Mouse (Mus musculus) Muller cell, postnatal 12 days (primary cell): Measurements from ENCODE around the gene Jun.

Experiments
- DNase-seq: peaks from one replicate; pipeline ENCODE4 v3.0.0-alpha.2; 2015; ENCODE audit errors: inconsistent ontology term

Gene Jun

GRCm38 (mm10) chr4:95074319-95074718 lies 22.3 kb upstream of the Jun start:
- DNase-seq = no peak

DNA sequence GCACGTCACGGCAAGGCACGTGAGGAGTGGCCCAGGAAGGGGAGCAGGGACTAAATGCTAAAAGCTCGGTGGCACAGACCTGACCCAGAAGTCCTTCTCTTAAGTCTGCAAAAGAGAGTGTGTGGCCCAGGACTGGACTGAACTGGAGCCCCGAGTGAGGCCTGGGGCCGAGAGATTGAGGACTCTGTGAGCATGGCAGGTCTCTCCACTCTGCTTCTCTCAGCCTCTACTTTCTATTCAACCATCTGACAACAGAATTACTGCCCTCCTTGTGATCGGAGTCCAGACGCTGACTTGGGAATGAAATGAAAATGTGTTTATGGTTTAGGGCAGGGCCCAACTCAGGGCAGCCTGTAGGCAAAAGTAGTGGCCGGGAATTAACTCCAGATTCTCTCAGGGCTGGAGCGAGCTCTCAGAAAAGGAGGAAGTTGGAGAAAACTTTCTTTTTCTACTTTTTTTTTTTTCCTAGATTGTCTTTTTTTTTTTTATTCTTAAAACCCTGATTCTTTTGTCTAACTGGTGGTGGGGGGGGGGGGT lies 21.3 kb upstream of the Jun start:
- no peak for DNase-seq

DNA sequence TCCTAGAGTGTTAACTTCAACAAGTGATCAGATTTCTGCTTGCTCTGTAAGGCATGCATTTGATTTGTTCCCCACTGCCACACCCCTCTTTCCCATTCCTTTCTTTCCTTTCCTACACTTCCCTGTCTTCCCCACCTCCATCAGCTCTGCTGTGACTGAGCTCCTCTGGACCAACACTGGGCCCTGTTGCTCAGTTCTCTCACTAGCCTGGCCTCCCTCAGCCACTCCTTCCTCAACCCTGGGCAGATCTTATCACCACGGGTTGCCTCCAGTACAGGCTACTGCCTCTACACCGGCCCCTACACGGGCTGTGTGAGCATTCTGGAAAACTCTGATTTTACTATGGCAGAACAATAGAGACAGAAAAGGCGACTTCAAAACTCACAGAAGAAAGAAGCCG lies 18.4 kb upstream of the Jun start:
- DNase-seq = no peak

- DNase-seq = no peak
Observed at GRCm38 (mm10) chr4:95068045-95068948, 16.3 kb upstream of the Jun start.

DNA sequence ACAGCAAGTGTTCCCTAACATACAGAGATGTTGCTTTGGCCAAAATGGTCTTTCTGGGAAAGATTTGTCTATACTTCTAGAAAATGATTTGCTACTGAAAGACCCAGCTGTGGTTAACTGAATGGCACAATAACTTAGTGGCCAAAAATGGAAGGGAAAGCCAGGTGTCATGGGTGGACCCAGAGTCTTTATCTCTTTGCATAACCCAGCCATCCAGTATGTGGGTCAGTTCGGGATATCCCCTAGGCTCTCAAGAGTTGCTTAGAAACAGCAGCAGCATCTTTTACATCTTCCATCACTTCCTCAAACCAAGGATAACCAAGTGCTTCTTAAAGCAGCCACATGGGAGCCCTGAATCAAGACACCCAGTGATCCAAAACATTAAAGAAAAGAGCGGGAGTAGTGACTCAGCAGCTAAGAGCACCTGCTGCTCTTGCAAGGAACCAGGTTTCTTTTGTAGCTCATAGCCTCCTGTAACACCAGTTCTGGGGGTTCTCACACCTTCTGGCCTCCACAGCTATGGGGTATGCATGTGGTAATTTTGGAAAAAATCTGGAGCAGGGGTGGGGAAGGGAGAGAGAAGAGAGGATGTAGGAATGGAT lies 11.7 kb upstream of the Jun start:
- DNase-seq = no peak

- DNase-seq = peak; percentile 46
Observed at GRCm38 (mm10) chr4:95062873-95063272, 10.9 kb upstream of the Jun start.

DNA sequence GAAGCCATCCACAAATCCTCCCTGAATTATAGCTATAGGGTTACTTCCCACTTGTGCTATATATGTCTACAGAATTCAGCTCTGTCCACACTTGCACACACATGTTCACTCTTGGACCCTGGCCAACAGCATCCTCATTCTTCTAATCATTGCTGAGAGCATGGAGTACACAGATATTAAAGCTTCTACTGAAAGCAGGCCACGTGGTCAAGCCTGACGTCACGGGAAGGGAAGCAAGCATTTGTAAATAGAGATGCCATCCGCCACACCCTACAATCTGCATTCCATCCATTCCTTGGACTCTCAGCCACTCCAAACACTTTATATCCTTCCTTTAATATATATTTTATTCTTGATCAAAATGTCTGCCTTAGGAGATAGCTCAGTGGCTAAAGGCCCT lies 5.2 kb upstream of the Jun start:
- DNase-seq = no peak

- peak; percentile 8 for DNase-seq
Observed at GRCm38 (mm10) chr4:95055276-95055675, 3.3 kb upstream of the Jun start.

- DNase-seq = no peak
Observed at GRCm38 (mm10) chr4:95054336-95054735, 2.3 kb upstream of the Jun start.

DNA sequence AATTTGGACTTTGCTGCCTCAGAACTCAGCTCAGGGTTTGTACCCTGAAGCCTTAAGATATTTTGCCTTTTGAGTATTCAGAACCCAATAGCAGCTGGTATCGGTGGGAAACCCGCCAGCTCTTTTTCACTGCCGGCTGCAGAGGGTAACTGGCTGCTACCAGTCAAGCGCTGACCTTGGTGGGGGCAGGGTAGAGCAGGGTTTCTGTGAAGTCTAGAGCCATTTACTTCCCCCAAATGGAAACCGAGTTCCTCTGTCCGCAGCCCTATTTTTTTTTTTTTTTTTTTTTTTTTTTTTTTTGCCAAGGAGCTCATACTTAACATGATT lies 1.7 kb upstream of the Jun start:
- peak; percentile 69 for DNase-seq

DNA sequence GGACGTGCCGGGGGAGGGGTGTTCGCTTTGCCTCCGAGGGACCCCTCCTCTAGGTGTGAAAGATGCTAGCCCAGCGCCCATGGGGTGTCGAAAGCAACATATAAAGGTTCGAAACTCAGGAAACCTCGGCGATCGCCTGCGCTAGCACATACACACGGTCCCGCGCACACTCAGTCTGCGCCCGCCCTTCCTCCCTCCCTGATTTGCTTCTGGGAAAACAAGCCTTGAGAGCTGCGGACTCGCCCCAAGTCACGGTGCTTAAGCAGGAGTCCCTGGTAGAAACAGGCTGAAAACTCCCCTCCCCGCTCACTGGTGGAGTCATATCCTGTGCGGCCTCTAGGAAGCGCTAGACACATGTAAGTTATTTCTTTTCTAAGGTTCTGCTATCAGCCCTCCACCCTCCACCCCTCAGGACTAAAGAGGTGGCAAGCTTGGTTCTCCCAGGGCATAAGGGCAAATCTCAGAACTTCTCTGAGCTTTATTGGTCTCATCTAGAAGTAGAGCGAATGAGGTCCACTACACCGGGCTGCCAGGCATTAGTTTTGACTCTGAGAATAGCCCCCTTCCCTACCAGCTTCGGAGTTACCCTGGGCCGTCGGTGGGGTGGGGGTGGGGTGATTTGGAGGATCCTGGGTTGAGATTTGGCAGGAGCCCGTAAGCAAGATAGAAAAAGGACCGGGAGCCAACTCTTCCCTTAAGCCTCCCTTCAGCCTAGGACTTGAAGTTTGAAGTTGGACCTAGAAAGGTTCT lies 1.2 kb upstream of the Jun start:
- DNase-seq = peak; percentile 95

DNA sequence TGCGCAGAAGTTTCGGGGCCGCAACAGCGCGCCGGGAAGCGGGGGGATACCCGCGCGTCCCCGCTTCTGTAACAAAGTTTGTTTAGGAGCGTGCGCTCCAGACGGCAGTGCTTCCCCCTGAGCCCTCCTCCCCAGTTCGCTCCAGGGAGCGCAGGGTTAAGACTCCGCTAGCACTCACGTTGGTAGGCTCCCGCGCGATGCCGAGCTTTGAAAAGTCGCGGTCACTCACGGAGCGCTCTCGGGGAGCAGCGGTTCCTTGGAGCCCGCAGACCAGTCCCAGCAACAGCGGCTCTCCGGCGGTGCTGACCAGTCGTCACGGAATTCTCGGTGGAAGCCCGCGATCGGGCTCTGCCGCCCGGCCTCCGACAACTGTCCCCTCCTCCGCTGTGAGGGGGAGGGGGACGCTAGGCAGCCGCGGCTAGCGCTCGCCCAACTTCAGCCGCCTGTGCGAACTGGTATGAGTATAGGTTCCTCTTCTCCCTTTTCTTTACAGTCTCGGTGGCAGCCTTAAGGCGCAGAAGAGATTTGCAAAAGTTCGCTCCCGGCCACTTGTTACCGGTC lies 631 bp downstream of the Jun start:
- no peak for DNase-seq

GRCm38 (mm10) chr4:95050518-95051278 lies 1.3 kb downstream of the Jun start:
- DNase-seq = peak; percentile 63

DNA sequence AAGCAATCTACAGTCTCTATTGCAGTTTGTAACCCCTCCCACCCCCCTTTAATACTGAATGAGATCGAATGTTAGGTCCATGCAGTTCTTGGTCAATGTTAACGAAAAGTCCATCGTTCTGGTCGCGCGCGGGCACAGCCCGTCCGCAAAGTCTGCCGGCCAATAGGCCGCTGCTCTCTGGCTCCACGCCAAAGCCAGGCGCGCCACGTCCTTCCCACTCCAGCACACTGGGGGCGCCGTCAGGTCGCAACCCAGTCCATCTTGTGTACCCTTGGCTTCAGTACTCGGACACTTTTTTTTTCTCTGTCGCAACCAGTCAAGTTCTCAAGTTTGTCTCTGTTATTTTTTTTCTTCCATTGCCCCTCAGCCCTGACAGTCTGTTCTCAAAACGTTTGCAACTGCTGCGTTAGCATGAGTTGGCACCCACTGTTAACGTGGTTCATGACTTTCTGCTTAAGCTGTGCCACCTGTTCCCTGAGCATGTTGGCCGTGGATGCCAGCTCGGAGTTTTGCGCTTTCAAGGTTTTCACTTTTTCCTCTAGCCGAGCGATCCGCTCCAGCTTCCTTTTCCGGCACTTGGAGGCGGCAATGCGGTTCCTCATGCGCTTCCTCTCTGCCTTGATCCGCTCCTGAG lies 2.0 kb downstream of the Jun start:
- peak; percentile 78 for DNase-seq

- no peak for DNase-seq
Observed at GRCm38 (mm10) chr4:95049153-95049552, 2.9 kb downstream of the Jun start.

DNA sequence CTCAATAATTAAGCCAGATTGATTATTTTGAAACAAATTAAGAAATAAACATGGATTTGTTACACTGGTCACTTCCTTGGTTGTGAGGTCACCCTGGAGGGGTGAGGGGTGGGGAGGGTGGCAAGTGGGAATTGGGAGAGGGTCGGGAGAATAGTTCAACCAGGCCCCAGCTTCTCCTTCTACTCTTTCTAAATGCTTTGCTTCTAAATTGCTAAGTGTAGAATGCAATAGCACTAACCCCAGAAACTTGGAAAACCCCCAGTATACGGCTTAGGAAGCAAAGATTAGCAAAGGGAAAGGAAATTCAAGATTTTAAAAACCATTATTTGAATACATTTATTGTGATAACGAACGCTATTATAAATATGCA lies 3.3 kb downstream of the Jun start:
- DNase-seq = peak; percentile 61

DNA sequence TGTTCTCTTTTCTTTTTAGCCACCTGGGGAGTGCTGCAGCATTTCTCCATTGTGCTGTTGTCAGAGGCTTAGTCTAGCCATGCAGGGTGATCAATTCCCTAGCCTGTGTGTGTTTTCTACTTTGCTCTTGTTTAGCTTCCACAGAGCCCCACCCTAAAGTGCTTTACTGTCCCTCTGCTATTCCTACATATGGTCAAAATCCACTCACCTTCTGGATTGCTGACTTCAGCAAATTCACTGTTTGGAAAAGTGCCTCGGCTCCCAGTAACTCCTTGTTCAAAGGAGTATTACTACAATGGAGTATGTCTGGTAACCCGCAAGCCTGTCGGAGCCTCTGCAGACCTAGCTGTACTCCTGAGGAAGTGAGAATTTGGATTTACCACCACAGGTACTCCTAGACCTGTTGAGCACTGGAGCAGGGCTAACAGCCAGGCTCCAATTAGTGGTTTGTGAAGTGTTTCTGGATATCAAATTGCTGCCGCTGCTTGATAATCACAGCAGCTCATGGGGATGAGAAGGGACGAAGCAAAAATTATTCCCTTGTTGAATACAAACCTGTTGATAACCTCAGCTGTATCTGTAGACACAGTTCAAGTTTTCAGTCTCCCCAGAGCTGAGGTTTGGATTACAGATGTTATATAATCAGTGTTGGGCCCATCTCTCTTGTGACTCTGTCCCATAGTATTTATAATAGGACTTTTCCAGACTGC lies 3.8 kb downstream of the Jun start:
- peak; percentile 65 for DNase-seq

GRCm38 (mm10) chr4:95045133-95045532 lies 6.9 kb downstream of the Jun start:
- peak; percentile 43 for DNase-seq

DNA sequence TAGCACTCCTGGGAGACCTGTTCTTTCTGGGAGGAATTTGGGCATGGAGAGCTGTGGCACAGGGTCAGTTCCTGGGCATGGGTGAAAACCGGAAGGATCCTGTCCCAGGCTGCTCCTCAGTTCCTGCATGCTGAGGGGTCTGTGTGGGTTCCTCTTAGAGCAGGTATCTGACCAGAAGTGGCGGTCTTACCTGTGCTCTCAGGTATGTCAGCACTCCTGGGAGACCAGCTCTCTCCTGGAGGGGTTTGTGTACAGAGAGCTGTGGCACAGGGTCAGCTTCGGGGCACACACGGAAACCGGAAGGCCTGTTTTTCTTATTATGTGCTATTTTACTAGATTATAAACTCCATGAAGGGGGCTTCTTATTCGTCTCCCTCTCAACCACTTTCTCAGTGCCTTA lies 7.3 kb downstream of the Jun start:
- no peak for DNase-seq

- peak; percentile 78 for DNase-seq
Observed at GRCm38 (mm10) chr4:95038024-95038423, 14.0 kb downstream of the Jun start.
